Mouse (Mus musculus): ENCODE measurements around the gene Stt3b. TPM values are rescaled to one million over a fixed set of nuclear protein-coding genes. Genes with fewer than 3 reads are reported as not detected.

Stt3b gene
- polyA plus RNA-seq, 1 experiment = 50.5 TPM

DNA sequence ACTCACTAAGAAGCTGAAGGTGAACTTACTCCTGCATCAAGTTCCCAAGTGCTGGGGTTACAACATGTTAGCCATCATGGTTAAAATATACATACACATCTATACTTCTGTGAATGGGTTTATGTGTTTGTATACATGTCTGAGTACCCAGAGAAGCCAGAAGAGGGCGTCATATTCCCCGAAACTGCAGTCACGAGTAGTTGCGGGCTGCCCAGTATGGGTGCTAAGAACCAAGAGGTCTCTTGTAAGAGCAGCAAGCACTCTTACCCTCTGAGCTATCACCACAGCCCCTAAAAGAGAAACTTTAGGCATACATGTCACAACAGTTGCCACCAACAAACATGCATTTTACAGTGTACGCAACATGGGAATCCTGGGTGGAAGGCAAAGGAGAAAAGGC is 70.4 kb downstream of the Stt3b start:
- Histone ChIP-seq H3ac (ENCODE audit: control insufficient read depth, insufficient read length, low read depth) (no peak overlapping the region), H3K36me3 (ENCODE audit: control insufficient read depth, insufficient read depth) (peaks cover 35% of the 10 kb centered on the region), H3K79me2 (ENCODE audit: control insufficient read depth, insufficient read depth) (no peaks in the 10 kb centered on the region), H3K79me3 (ENCODE audit: low read depth) (no peaks in the 10 kb centered on the region), H3K4me3 (ENCODE audit: insufficient read depth, poor library complexity, severe bottlenecking) (no peak overlapping the region), H3K27me3 (ENCODE audit: control insufficient read depth, insufficient read depth, insufficient read length) (no peaks in the 10 kb centered on the region)
- TF ChIP-seq CTCF (IDR thresholded peaks at IDR 0.05; ENCODE audit: control insufficient read depth, insufficient read depth, insufficient read length) (no peak), MAX (IDR thresholded peaks at IDR 0.05) (no peak), MYOG (IDR thresholded peaks at IDR 0.05; ENCODE audit: control insufficient read depth, extremely low read depth, insufficient read length) (no peak), CEBPB (IDR thresholded peaks at IDR 0.05; ENCODE audit: low read depth) (no peak), USF1 (IDR thresholded peaks at IDR 0.05; ENCODE audit: low read depth) (no peak), MYOD1 (IDR thresholded peaks at IDR 0.05; ENCODE audit: control insufficient read depth, insufficient read length, low read depth) (no peak), FOSL1 (IDR thresholded peaks at IDR 0.05; ENCODE audit: insufficient read depth, low read length, poor library complexity, severe bottlenecking) (no peak)

DNA sequence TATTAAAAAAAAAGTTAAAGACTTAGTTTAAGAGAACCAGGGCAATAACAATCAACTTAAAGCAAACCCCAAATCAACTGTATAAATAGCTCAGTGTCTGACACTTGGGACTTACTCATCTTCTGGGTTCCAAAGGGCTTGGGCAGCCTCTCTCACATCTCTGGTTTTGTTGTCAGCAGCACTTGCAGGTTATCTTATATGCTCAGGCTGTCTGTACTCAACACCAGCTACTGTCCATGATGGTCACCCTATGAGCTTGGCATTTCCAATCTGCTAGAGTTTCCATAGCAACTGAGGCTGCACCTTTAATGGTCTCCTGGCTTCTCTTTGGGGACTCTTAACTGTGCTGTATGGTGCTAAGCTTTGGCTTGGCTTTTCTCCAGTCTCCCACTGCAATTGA is 72.3 kb downstream of the Stt3b start:
- H3ac ChIP-seq (ENCODE audit: control insufficient read depth, insufficient read length, low read depth) = no peak overlapping the region
- TF ChIP-seq USF1 (IDR thresholded peaks at IDR 0.05; ENCODE audit: low read depth) = no peak
- H3K4me3 ChIP-seq (ENCODE audit: insufficient read depth, poor library complexity, severe bottlenecking) = no peak overlapping the region
- peaks cover 17% of the 10 kb centered on the region for H3K36me3 ChIP-seq (ENCODE audit: control insufficient read depth, insufficient read depth)
- H3K27me3 ChIP-seq (ENCODE audit: control insufficient read depth, insufficient read depth, insufficient read length) = no peaks in the 10 kb centered on the region
- H3K79me2 ChIP-seq (ENCODE audit: control insufficient read depth, insufficient read depth) = no peaks in the 10 kb centered on the region
- no peaks in the 10 kb centered on the region for H3K79me3 ChIP-seq (ENCODE audit: low read depth)

DNA sequence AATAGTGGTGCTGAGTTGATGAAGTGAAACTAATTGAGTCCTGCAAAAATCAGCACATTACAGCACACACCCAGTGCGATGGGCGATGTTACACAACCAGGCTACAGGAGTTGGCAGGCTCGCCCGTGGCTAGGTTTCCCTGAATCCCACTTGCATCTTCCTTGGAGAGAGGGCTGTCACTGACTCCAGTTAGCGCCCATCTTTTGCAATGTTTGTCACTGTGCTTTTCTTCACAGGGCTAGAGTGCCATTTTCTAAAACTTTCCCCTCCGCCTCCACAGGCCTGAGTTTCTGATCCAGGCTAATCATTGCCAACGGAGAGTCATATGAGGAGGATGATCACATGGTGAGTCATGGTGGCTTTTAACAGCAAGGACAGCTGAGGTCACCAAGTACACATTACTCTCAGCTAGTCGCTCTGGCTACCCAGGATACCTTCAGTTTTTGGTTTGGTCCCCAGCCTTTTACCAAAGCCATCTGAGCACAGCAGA is 73.8 kb downstream of the Stt3b start:
- H3K79me2 ChIP-seq (ENCODE audit: control insufficient read depth, insufficient read depth) = no peaks in the 10 kb centered on the region
- H3K36me3 ChIP-seq (ENCODE audit: control insufficient read depth, insufficient read depth) = peaks cover 4% of the 10 kb centered on the region
- TF ChIP-seq FOSL1 (IDR thresholded peaks at IDR 0.05; ENCODE audit: insufficient read depth, low read length, poor library complexity, severe bottlenecking) (peak; percentile 88), MYOD1 (IDR thresholded peaks at IDR 0.05; ENCODE audit: control insufficient read depth, insufficient read length, low read depth) (peak; percentile 84), USF1 (IDR thresholded peaks at IDR 0.05; ENCODE audit: low read depth) (peak; percentile 76), CTCF (IDR thresholded peaks at IDR 0.05; ENCODE audit: control insufficient read depth, insufficient read depth, insufficient read length) (no peak), MAX (IDR thresholded peaks at IDR 0.05) (no peak)
- no peaks in the 10 kb centered on the region for H3K79me3 ChIP-seq (ENCODE audit: low read depth)
- H3ac ChIP-seq (ENCODE audit: control insufficient read depth, insufficient read length, low read depth) = no peak overlapping the region
- no peak overlapping the region for H3K4me3 ChIP-seq (ENCODE audit: insufficient read depth, poor library complexity, severe bottlenecking)
- H3K27me3 ChIP-seq (ENCODE audit: control insufficient read depth, insufficient read depth, insufficient read length) = no peaks in the 10 kb centered on the region

DNA sequence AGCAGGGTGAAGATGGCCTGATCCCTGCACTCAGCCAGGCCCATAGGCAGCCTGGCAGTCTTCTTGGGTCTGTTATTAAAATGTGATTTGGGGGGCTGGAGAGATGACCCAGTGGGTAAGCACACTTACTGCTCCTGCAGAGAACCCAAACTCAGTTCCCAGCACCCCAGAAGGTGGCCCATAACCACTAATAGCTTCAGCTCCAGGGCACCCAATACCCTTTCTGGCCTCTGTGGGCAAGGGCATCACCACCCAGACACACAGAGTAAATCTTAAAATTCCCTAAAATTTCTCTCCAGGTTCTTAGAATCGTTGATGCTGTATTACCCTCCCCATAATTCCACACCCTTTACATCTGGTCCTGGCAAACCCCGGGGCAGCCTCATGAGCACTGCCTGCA is 75.7 kb downstream of the Stt3b start:
- Histone ChIP-seq H3ac (ENCODE audit: control insufficient read depth, insufficient read length, low read depth) (no peak overlapping the region), H3K27me3 (ENCODE audit: control insufficient read depth, insufficient read depth, insufficient read length) (no peaks in the 10 kb centered on the region), H3K79me3 (ENCODE audit: low read depth) (no peaks in the 10 kb centered on the region), H3K4me3 (ENCODE audit: insufficient read depth, poor library complexity, severe bottlenecking) (no peak overlapping the region), H3K79me2 (ENCODE audit: control insufficient read depth, insufficient read depth) (no peaks in the 10 kb centered on the region), H3K36me3 (ENCODE audit: control insufficient read depth, insufficient read depth) (no peaks in the 10 kb centered on the region)
- TF ChIP-seq FOSL1 (IDR thresholded peaks at IDR 0.05; ENCODE audit: insufficient read depth, low read length, poor library complexity, severe bottlenecking) = no peak
- TF ChIP-seq CEBPB (IDR thresholded peaks at IDR 0.05; ENCODE audit: low read depth) = no peak

DNA sequence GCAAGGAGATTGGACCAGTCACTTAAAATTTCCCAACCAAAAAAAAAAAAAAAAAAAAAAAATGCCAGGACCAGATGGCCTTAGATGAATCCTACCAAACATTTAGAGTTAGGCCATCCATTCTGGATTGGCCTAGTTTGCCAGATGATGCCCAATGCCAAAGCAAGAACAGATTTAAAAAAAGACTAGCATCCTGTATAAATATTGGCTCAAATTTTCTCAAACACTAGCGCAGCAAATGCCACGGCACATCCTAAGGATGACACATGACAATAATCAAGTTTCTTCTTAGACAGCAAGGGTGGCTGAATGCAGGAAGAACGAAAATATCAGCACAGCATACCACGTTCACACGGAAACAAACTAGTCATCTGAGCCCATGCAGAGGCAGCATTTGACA is 76.5 kb downstream of the Stt3b start:
- no peaks in the 10 kb centered on the region for H3K79me3 ChIP-seq (ENCODE audit: low read depth)
- H3K79me2 ChIP-seq (ENCODE audit: control insufficient read depth, insufficient read depth) = no peaks in the 10 kb centered on the region
- no peaks in the 10 kb centered on the region for H3K27me3 ChIP-seq (ENCODE audit: control insufficient read depth, insufficient read depth, insufficient read length)
- no peak for TF ChIP-seq FOSL1 (IDR thresholded peaks at IDR 0.05; ENCODE audit: insufficient read depth, low read length, poor library complexity, severe bottlenecking)
- no peak overlapping the region for H3ac ChIP-seq (ENCODE audit: control insufficient read depth, insufficient read length, low read depth)
- H3K4me3 ChIP-seq (ENCODE audit: insufficient read depth, poor library complexity, severe bottlenecking) = no peak overlapping the region
- no peaks in the 10 kb centered on the region for H3K36me3 ChIP-seq (ENCODE audit: control insufficient read depth, insufficient read depth)

DNA sequence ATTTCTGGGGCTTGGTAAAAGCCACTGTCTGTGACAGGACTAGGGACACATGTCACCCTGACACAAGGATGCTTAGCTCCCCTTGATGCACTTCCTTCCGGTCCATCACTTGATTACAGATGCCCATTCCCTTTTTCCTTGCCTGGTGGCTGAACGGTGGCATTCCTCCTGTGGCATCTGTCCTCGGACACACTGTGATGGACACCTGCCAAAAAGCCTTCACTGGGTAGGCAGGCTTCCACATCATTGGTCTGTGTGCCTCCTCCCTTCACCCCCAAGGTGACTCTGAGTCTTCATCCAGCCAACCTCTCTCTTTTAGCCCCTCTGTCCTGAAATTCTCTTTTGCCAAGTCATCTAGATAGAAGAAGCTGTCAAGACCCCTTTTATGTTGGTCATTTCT is 78.7 kb downstream of the Stt3b start:
- TF ChIP-seq MYOG (IDR thresholded peaks at IDR 0.05; ENCODE audit: control insufficient read depth, extremely low read depth, insufficient read length) (no peak), USF1 (IDR thresholded peaks at IDR 0.05; ENCODE audit: low read depth) (no peak), MYOD1 (IDR thresholded peaks at IDR 0.05; ENCODE audit: control insufficient read depth, insufficient read length, low read depth) (no peak), FOSL1 (IDR thresholded peaks at IDR 0.05; ENCODE audit: insufficient read depth, low read length, poor library complexity, severe bottlenecking) (no peak), CEBPB (IDR thresholded peaks at IDR 0.05; ENCODE audit: low read depth) (no peak), CTCF (IDR thresholded peaks at IDR 0.05; ENCODE audit: control insufficient read depth, insufficient read depth, insufficient read length) (no peak), MAX (IDR thresholded peaks at IDR 0.05) (no peak)
- H3K4me3 ChIP-seq (ENCODE audit: insufficient read depth, poor library complexity, severe bottlenecking) = no peak overlapping the region
- H3K36me3 ChIP-seq (ENCODE audit: control insufficient read depth, insufficient read depth) = no peaks in the 10 kb centered on the region
- H3ac ChIP-seq (ENCODE audit: control insufficient read depth, insufficient read length, low read depth) = no peak overlapping the region
- H3K79me3 ChIP-seq (ENCODE audit: low read depth) = no peaks in the 10 kb centered on the region
- H3K27me3 ChIP-seq (ENCODE audit: control insufficient read depth, insufficient read depth, insufficient read length) = no peaks in the 10 kb centered on the region
- H3K79me2 ChIP-seq (ENCODE audit: control insufficient read depth, insufficient read depth) = no peaks in the 10 kb centered on the region

Measured in C2C12 (cell line).